Mouse (Mus musculus) kidney, adult 11 months (tissue): ENCODE data around the gene Syt5.

Experiments
- DNase-seq: peaks from one replicate; pipeline ENCODE4 v3.0.0; 2022

Gene Syt5

DNA sequence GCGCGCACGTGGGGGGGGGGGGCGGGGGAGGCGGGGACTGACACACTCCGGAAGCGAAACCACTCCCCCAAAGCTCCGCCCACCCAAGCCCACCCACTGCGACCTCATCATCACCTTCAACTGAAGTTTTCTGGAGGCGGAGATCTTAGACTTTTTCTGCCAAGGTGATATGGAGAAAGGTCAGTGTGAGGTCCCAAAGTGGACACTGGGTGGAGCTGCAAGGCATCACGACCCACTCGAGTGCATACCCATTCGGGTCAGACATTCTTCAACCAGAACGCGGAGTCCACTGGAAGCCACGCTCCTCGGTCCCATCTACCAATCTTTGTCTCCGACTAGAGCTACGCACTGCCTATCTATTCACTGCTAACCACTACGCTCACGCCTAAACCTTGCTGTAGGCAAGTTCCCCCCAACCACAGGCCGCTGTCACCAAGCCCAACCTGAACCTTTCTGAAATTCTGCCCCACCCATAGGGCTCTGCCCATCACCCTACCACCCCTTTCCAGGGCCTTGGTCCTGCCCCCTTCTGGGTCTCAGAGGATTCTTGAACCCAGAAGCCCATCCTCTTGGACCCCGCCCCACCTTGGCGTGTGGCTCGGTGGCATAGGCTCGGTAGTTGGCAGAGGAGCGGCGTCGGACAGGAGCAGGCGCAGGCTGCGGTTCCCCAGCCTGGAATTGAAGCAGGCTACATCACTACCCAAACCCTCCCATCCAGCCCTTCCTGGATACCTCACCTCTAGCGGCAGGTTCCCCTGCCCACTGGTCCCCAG is 25.9 kb downstream of the Syt5 start:
- DNase-seq, result no peak

DNA sequence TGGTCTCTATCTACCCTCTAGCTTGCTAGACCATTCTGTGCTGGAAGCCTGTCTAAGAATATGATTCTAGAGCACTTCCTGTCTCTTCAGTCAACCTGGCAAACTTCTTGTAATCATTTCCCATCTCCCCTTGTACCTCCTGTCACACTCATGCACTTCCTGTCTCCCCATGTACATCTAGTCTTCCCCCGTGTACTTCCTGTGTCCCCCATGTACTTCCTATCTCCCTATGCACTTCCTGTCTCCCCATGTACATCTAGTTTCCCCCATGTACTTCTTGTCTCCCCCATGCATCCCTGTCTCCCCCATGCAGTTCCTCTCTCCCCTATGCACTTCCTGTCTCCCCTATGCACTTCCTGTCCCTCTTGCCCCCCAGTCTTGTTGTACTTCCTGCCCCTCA is 28.9 kb downstream of the Syt5 start:
- no peak for DNase-seq

DNA sequence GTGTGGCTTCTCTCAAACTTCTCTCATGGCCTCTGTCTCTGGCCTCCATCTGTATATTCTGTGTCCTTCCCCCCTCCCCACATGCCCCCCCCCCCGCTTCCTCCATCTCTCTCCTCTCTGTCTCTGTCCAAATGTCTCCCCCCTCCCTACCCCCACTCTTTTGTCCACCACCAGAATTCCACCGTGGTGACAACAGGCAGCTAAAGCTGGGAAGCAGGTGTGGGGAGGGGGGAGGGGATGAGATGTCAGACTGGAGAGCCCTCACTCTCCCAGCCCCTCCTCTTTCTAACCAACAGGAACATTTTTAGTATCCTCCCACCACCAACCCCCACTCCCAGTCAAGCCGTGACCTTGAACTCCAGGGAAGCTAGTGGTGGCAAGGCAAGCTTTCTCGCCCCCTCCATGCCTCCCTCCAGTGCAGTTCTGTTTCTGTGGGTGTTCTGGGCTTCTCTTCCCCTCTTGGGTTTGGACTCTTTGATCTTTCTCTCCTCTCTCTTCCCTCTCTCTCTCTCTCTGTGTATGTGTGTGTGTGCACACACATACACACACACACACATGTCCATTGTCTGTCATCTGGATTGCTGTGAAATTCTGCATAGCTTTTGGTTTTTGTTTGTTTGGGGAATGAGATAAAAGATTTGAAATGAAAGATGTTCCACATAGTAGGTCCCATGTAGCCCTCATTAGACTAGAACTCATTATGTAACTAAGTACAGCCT is 30.9 kb downstream of the Syt5 start, which contains the start of gene Tnnt1:
TSS of gene Tnnt1 (minus strand) at position 51 of the 719 bp plus-strand sequence.
- DNase-seq, result no peak

DNA sequence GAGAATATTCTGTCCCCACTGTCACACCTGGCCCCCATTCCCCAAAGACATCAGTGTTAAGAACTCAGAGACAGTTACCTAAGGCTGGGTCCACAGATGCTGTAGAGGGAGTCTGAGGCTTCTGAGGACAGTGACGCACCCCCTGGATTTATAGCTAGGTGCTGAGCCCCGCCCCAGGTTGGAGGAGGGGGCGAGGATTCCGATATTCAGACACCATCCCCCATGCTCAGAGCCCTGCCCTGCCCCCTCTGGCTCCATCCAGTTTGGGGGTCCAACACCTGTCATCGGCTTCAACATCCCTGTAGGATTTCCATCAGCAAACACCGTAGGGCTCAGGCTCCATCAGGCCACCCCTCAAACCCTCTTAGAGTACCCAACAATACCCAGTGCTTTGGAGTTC is 31.5 kb downstream of the Syt5 start:
- no peak for DNase-seq

DNA sequence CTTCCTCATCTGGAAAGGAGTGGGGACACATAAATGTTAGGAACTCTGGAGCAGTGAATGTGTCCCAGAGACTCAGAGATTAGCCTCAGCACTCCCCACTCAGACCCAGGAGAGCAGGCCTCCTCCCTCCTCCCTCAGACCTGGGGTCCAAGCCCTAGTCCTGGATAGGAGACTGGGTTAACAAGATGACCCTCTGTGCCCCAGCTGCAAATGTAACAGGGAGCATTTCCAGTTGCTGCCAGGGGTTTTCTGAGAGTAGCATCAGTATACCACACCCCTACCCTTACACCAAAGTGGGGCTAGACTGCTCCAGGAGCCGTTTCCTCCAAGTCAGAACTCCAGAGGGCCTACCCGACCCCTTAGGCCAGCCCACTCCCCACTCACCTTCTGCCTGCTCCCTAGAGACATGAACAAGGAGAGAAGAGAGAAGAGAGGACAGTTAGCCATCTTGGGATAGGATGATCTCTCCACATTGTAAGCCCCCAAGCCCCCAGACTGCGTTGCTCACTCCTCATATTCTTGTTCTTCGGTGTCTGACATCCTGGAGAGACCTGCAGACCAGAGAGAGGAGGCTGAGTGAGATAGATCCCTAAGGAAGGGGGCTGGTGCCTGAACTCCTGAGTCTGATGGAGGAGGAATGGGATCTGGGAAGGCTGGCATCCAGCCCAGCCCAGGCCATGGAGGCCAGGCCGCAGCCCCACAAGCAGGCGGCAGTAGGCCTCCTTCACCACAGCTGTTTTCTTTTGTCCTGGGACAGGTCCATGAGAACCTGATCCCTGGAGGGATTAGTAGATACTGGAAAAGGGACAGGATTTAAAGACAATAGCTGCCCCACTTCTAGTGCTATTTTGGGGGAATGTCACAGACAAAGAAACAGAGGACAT is 33.3 kb downstream of the Syt5 start:
- no peak for DNase-seq

DNA sequence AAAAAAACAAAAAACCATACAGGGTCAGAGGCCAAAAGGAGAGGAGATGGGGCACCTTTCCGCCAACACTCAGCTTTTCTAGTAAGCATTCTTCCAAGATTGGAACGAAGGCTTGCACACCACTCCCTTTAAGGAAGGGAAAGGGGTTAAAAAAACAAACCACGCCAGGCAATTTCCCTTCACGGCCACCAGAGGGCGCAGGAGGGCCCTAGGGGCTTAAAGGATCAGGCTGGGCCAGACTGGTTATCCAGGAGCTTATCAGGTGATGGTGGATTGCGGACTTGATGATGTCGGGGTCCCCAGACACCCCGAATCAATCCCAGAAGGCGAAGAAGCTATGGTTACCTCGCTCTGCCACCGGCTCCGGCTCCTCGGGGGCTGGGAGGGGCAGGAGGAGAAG is 34.1 kb downstream of the Syt5 start:
- DNase-seq, result no peak

DNA sequence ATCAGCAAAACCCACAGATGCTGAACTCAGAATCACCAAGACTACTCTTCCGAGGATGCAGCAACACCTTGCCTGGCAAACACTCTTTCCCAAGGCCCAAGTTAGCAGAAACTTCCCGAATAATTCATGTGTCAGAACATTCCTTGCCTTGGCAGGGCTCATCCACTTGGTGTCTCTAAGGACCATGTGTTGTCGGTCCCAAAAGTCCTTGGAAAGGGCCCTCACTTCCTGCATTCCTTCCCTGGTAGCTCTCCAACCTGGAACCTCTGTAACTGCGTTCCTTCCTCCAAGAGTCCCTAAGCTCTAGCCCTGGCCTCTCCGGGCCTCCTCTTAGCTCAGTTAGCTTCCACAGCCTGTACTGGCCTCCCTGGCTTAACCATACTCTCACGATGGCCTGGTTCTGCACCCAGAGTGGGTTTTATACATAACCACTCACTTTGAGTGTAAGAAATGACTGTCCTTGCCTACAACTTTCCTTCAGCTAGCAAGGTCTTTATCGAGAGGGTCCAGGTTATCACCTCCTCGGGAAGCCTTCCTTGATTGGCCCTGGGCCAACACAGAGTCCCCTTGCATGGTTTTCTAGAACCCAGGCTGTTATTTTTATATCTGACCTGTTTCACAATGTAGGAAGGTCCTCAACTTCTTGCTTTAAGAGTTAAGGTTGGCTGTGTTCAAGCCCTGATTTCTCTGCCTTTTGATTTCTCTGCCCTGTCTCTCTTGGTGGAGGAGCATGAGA is 35.7 kb downstream of the Syt5 start:
- no peak for DNase-seq

DNA sequence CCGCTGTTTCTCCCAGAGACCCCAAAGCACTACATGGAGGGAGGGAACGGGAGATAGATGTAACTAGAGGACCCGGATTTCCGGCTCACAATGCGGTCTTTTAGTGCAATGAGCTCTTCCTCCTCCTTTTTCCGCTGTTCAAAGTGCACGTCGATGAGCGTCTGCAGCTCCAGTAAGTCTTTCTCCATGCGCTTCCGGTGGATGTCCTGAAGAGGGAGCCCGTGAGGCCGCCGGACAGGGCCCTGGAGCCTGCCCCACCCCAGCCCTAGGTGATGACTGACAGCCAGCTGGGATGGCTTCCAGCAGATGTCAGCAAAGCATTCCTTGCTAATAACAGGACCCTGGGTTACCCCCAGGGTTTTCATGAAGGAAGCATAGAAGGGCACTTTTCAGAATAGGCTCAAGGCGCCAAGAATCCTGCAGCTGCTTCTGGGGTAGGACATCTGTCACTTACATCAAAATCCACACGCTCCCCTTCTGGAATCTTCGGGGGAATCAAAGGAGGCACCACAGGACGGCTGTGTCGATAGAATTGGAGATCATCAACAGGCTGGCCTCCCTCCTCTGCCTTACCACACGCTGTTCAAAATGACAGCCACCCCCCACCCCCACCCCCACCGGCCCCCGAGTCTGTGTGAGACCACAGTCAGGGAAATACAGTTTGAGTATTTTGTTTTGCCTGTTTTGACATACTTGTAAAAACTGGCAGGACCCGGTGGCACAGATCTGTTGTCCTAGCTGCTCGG is 37.3 kb downstream of the Syt5 start:
- DNase-seq, result peak; percentile 70

DNA sequence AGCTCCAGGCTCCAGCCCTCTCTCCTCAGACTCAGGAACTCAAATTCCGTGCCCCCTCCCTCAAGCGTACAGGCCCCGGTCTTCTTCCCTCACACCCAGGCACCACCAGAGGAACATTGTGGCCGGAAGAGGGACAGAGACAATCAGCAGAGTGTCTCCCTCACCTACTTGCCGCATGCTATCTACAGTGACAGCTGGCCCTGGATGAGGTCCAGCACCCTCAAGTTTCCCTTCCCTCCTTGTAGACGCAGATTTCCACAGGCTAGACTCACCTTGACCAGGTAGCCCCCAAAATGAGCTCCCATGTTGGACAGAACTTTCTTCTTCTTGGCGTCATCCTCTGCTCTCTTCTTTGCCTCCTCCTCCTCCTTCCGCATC is 38.6 kb downstream of the Syt5 start:
- DNase-seq, result no peak

DNA sequence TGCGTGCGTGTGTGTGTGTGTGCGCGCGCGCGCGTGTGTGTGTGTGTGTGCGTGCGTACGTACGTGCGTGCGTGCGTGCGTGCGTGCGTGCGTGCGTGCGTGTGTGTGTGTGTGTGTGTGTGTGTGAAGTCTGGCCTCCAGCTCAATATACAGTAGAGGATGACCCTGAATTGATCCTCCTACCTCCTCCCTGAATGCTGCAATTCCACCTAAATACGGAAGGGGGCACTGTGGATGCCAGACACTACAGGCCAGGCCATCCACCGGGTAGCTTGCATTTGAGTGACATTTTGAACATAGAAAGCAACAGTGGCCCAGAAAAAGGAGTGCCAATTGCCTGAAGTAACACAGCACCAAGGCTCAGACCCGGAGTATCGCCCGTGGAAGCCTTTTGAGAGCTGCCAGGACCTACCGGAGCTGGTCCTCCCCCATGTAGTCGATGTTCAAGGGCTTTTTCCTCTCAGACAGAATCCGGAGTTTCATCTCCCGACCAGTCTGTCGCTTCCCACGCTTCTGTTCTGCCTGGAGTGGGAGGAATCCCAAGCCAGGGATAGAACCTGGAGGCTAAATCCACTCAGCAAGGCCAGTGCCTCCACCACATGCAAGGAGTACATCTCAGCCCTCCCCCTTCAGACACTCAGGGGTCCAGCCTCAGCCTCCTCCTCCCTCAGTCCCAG is 39.1 kb downstream of the Syt5 start:
- no peak for DNase-seq

DNA sequence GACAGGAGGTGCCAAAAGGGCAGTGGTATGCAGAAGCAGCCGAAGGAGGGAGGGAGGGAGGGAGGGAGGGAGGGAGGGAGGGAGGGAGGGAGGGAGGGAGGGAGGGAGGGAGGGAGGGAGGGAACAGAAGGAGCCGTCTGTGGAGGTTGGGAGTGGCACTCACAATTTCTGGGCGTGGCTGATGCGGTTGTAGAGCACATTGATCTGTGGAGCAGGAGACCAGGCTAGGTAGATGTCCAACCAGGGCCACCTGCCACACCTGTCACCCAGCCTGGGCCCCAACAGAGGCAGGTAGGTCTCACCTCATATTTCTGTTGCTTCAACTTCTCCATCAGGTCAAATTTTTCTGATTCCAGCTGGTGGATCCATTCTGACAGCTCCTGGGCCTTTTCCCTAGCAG is 40.1 kb downstream of the Syt5 start:
- DNase-seq, result no peak

DNA sequence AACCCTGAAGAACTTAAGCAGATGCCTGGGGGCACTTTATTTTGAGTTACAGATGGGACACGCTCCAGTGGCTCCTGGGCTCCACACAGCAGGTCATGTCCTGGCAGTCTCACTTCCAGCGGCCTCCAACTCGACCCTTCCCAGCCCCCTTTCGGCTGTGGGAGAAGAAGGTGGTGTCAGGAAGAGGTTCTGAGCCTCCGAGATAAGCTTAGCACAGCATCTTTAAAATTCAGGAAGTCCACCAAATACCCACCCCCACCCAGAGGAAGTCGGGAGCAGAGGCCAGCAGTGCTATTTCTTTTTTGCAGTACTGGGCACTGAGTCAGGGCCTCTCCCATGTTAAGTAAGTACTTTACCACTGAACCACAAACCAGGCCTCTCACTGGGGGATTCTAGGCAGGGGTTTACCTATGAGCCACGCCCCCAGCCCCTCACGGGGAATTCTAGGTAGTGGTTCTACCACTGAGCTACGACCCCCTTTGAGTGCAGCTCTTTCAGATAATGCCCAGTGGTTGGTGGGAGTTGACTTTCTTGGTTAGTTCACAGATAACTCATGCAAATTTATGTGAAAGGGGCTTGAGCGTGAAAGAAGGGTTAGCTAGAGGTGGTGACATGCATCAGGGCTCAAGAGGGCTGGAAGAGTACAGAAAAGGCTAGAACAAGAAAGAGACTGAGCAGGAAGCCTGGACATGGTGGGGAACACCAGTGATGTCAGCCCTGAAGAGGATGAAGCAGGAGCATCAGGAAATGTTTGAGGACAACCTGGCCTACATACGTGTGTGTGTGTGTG is 42.5 kb downstream of the Syt5 start:
- DNase-seq, result no peak

DNA sequence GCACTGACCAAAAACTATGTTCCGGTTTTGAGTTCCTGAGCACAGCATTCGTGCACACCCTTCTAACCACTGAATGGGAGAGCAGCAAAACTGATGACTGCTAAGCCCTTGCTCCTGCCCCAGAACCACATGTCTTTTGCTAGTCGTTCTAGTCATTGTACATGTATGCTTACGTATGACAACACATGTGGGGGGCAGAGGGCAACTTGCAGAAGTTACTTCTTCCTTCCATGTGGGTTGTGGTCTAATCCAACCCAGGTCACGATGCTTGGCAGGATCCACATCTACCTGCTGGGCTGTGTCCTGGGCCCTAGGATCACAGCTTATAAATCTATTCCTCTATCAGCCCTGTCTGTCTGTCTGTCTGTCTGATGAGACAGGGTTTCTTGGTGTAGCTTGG is 43.5 kb downstream of the Syt5 start:
- no peak for DNase-seq

DNA sequence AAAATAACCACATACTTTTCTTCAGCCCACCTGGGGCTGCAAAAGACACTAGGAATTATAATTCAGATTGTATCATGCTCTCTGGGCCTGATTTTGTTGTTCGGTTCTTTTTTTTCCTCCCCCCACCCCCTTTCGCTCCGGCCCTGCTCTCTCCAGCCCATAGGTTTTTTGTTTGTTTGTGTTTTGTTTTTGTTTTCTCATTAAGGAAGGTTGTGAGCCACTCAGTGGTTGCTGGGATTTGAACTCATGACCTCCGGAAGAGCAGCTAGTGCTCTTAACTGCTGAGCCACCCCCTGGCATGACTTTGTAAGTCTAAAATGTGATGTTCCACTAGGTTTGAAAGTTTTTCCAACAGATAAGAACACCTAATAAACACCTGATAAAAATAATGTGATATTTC is 44.2 kb downstream of the Syt5 start:
- DNase-seq, result no peak

DNA sequence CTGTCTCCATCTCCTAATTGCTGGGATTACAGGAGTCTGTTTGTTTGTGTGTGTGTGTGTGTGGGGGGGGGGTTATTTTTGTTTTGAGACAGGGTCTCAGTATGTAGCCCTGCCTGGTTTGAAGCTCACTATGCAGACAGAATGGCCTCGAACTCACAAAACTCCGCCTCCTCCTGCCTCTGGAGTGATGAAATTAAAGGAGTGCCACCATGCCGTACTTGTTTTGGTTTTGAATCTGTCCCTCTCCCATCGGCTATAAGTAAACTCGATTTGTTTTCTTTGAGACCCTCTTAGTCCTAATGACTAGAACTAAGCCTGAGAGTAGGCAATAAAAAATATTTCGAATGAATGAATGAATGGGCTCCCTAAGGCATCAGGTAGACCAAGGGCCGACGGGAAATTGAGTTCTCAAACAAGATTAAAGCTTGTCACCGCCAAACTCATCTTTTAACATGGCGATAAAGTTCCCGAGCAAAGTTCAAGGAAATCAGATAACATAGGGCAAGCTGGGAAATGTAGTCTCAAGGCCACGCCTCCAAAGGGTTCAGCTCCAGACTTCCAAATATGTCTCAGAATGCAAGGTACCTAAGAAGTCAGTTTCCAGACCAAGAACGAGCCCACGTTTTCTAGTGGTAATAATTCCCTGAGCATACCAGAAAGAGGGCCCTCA is 44.8 kb downstream of the Syt5 start:
- DNase-seq, result peak; percentile 63

DNA sequence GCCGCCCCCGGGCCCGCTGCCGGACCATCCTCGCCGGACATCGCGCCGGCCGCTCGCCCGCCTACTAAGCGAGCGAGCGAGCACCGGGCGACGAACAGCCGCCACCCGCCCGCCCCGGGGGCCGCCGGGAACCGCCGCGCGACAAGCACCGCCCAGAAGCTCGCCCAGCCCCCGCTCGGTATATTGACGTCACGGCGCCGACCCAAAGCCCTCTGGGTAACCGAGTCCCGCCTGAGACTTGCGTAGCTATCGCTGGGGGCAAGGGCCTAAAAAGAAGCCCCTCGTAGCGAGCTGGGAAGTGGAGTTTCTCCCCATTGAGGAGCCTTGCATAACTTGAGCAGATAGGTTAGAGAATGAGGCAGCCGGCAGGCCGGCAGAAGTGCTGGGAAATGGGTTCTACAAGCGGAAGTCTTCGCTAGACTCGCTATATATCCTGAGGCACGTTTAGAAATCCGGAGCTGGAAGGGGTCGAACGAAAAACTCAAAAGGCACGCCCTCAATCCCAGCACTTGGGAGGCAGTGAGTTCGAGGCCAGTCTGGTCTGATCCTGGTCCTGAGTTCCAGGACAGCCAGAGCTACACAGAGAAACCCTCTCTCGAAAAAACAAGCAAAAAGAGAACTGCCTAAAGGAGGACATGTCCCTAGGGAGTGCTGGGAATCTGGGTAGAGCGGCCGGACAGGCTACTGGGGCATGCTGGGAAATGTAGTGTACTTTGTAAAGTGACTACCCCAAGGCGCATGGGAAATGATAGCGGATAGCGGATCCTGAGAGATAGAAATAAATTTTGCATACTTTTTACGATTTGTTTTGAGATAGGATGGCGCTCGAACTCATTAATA is 45.6 kb downstream of the Syt5 start, which contains the start of gene Ppp1r12c:
TSS of gene Ppp1r12c (minus strand) at position 123 of the 840 bp plus-strand sequence.
- DNase-seq, result peak; percentile 92

DNA sequence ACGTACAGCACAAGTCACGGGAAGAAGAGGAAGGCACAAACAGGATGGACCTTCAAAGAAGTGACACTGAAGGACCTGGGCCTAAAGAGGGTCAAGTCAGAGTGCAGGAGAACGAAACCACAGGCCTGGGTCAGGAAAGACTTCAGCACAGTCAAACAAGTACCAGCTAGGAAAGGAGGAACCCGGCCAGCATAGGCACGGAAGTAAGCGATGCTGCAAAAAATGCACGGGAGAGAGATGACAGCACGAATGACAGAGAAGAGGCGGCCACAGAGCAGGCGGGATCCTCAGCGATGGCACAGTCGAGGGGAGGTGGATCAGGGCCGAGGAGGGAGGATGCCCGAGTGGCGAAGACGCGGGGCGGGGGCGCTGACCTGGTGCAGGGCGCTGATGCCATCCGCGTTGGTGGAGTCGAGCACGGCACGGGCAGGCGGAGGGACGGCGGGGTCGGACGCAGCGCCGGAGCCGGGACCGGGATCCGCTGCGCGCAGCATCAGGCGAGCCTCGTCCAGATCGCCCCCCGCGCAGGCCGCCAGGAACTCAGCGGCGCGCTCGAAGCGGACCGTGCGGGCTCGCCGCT is 46.4 kb downstream of the Syt5 start:
- peak; percentile 31 for DNase-seq

DNA sequence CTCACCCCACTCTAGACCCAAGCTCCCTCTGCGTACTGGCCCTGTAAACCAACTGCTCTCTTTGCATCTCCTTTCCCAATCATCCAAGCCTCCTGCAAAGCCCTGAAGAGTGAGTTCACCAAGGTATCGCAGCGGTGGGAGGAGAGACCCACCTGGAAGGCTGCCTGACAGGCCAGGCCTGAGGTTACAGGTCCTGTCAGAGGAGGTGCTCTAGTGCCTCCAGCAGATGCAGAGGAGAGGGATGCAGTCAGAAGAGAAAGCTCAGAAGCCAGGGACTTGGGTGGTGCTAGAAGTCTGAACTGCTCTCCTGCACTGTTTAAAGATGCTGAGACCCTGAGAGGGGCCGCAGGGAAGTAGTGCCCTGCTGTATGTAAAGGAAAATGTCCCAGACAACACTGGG is 48.3 kb downstream of the Syt5 start:
- no peak for DNase-seq

DNA sequence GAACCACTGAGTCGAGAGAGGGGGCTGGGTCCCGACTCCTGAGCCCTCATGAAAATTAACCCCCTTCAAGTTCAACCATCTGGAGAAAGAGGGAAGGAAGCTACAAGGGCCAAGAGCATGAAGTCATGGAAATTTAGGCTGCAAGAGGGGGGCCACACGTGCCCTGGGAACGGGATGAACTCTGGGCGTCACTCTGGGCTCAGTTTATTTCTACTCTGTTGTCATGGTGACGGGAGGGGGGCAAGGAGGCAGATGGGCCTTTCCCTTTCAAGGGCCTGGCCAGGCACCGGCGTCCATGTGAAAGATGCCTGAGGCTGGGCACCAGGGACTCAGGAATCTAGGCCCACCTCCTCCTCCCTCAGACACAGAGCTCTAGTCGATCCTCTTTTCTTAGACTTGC is 49.1 kb downstream of the Syt5 start:
- DNase-seq, result peak; percentile 49
